Mouse (Mus musculus) kidney, embryonic 14.5 days (tissue): Measurements from ENCODE around the gene Cdk4. TPM values are rescaled to one million over a fixed set of nuclear protein-coding genes. Genes with fewer than 3 reads are reported as not detected.

Source experiments
- ATAC-seq: fragments of 200-750 bp; cut with Nextera tagmentation; 2 replicates; pipeline ENCODE4 v1.8.0; 2017; ENCODE audit warnings: moderate number of reproducible peaks, mild to moderate bottlenecking, moderate TSS enrichment, moderate library complexity; ENCODE audit not compliant: low FRiP score, low TSS enrichment
- H3K27ac ChIP-seq: fragments of 300-500 bp; sonication (generic); 2 replicates; pipeline ENCODE4 v1.5.1; 2014; ENCODE audit warnings: low read depth, mild to moderate bottlenecking, low read length, moderate library complexity, mixed read lengths
- H3K27me3 ChIP-seq: fragments of 300-500 bp; sonication (generic); 2 replicates; pipeline ENCODE4 v1.6.1; 2014; ENCODE audit warnings: mild to moderate bottlenecking, low read length; ENCODE audit not compliant: control insufficient read depth, insufficient read depth
- H3K36me3 ChIP-seq: fragments of 300-500 bp; sonication (generic); 2 replicates; pipeline ENCODE4 v1.6.1; 2014; ENCODE audit warnings: low read length, mixed read lengths; ENCODE audit not compliant: control insufficient read depth, insufficient read depth
- H3K4me1 ChIP-seq: fragments of 300-500 bp; sonication (generic); 2 replicates; pipeline ENCODE4 v1.6.1; 2014; ENCODE audit warnings: low read length, mixed read lengths; ENCODE audit not compliant: control insufficient read depth, insufficient read depth
- H3K4me2 ChIP-seq: fragments of 300-500 bp; sonication (generic); replicated peaks from 2 replicates; pipeline ENCODE4 v1.6.1; 2014; ENCODE audit warnings: low read depth, mild to moderate bottlenecking, low read length
- H3K4me3 ChIP-seq: fragments of 300-500 bp; sonication (generic); 2 replicates; pipeline ENCODE4 v1.5.1; 2014; ENCODE audit warnings: mild to moderate bottlenecking, low read length
- H3K9ac ChIP-seq: fragments of 300-500 bp; sonication (generic); 2 replicates; pipeline ENCODE4 v1.6.1; 2014; ENCODE audit warnings: low read depth, mild to moderate bottlenecking, low read length, moderate library complexity
- H3K9me3 ChIP-seq: fragments of 300-500 bp; sonication (generic); 2 replicates; pipeline ENCODE4 v1.6.1; 2016; ENCODE audit warnings: low read length; ENCODE audit not compliant: control insufficient read depth
- WGBS: fragments of 180-500 bp; shearing (Covaris S2); extraction: QIAGEN DNeasy Blood & Tissue Kit; methylation state at CpG from one replicate; pipeline ENCODE4 v1.1.7; 2014; 5-methylcytosine and 5-hydroxymethylcytosine counted together
- polyA plus RNA-seq: library from polyadenylated mRNA; unstranded; fragments of >200 nt; fragmentation: Nextera tagmentation; extraction: Ambion mirVana; gene quantifications from 2 replicates; pipeline ENCODE4 v1.2.1, GENCODE M21; 2014

The Cdk4 gene
- polyA plus RNA-seq: 2,221 and 2,763 TPM in 2 replicates

DNA sequence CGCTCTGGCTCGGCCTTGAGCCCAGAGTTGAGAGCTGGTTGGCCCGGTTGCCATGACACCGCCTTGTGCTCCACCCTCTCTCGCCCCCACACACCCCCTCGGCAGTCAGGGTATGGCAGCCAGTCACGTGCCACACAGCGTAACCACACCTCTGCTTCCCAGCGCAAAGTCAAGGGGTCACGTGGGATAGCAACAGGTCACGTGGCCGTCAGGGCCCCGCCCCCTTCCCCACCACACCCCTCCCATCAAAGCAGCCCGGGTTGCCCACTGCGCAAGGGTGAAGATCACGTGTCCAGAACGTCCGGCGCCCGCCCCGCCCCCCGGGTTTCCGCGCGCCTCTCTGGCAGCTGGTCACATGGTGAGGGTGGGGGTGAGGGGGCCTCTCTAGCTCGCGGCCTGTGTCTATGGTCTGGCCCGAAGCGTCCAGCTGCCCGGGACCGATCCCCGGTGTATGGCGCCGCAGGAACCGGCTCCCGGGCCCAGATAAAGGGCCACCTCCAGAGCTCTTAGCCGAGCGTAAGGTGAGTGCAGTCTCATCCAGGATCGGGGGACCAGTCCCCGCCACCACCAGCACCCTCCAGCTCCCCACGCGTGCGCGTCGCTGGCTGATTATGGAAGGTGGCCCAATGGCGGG lies at the start of gene Cdk4:
TSS of gene Cdk4 (plus strand) at position 296 of the 634 bp plus-strand sequence.
- Histone ChIP-seq H3K4me3 (peak within 1 kb of the TSS; percentile 95), H3K4me2 (peak within 1 kb of the TSS; percentile 68), H3K36me3 (peaks cover 39% of the 10 kb centered on the region), H3K9me3 (no peaks in the 10 kb centered on the region), H3K27me3 (peaks cover 8% of the 10 kb centered on the region), H3K4me1 (peaks cover 18% of the 10 kb centered on the region), H3K27ac (peak within 1 kb of the TSS; percentile 85), H3K9ac (peak within 1 kb of the TSS; percentile 96)
- under 1% methylated on average over 43 of the region's 46 CpGs for WGBS
- peak; percentile 92 for ATAC-seq

DNA sequence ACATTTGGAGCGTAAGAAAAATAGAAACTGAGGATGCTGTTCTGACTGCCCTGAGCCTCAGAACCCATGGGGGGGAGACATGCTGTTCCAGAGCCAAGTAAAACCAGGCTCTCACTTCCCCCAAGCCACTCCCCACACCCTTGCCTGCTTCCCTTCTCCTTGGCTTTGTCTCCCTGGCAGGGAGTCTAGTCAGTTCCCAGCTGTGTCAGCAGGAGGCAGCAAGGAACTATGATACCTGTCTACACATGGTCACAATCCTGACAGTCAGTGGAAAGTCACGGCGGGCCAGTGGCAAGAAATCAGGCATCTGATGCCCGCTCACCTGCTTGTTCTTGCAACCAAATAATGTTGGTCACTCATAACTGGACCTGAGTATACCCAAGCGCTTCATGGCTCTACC lies 46.8 kb upstream of the Cdk4 start:
- 59% methylated on average over 5 of the region's 5 CpGs for whole genome bisulfite sequencing
- no peak overlapping the region for H3K27ac ChIP-seq
- H3K27me3 ChIP-seq: no peaks in the 10 kb centered on the region
- no peak overlapping the region for H3K4me2 ChIP-seq
- no peaks in the 10 kb centered on the region for H3K9me3 ChIP-seq
- ATAC-seq: peak; percentile 47; the same call in 1 of the 2 replicates
- no peaks in the 10 kb centered on the region for H3K4me1 ChIP-seq
- no peak overlapping the region for H3K4me3 ChIP-seq
- H3K36me3 ChIP-seq: no peaks in the 10 kb centered on the region
- H3K9ac ChIP-seq: no peak overlapping the region

- Histone ChIP-seq H3K27ac (no peak overlapping the region), H3K27me3 (no peaks in the 10 kb centered on the region), H3K9me3 (no peaks in the 10 kb centered on the region), H3K4me2 (no peak overlapping the region), H3K4me3 (no peak overlapping the region), H3K36me3 (no peaks in the 10 kb centered on the region; the same call in 1 of the 2 replicates), H3K9ac (no peak overlapping the region), H3K4me1 (no peaks in the 10 kb centered on the region)
- ATAC-seq: no peak
- 13% methylated on average over 2 of the region's 2 CpGs for WGBS
Observed at GRCm38 (mm10) chr10:127017071-127017470, 46.3 kb upstream of the Cdk4 start.

DNA sequence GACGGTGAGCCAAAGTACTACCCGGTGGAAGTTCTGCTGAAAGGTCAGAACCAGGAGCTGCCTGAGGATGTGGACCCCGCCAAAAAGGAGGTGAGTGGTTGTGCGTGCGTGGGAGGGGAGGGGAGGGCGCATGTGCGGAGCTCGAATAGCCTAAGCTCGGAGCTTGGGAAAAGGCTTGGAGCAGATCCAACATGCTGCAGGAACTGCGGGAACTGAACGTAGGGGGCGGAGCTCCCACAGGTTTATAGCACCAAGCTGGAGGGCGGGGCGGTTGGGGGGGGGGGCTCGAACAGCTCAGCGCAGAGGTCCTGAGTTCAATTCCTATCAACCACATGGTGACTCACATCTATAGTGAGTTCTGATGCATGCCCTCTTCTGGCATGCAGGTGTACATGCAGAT lies 44.9 kb upstream of the Cdk4 start:
- ATAC-seq: no peak
- WGBS: 69% methylated on average over 16 of the region's 16 CpGs
- Histone ChIP-seq H3K9ac (no peak overlapping the region), H3K4me2 (no peak overlapping the region), H3K27me3 (no peaks in the 10 kb centered on the region), H3K36me3 (peaks cover 11% of the 10 kb centered on the region), H3K4me1 (no peaks in the 10 kb centered on the region), H3K9me3 (no peaks in the 10 kb centered on the region), H3K27ac (no peak overlapping the region), H3K4me3 (no peak overlapping the region)

DNA sequence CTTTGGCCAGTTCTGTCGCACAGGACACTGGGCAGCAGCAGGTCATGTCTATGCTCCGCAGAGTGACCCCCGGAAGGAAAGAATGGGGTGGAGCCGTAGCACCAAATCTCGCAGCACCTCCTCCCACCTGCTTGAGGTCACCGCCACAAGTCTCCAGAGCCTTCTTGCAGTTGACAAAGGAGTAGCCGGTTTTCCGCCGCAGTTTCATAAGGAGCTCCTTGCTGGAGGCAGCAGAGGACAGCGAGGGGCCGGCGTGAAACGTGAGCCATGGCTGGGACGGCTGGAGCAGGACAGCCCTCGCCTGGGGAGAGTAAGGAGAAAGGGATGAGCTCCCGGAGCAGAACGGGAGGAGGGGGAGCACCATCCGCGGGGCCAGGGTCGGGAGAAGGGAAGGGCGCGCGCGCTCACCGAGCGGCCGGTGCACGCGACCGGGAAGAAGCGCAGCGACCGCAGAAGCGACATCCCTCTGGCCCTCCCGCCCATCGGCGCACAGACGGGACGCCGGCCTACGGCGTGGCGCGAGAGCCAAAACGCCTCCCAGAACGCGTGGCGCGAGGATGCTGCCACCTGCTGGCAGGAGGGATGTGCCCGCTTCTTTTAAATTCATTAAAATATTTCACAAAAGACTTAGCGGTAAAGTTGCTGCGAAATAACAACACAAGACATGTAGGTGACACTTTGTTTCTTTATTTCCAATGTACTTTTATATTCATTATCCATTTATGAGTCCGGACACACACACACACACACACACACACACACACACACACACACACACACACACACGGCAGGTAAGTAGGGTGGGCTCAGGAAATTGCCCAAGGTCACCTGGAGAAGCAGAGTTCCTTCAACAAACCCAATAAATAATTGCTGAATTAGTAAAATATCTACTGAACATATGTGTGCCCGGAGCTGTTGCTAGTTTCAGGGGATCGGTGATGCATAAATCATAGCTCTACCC lies 32.7 kb upstream of the Cdk4 start, which contains the start of gene Tsfm:
TSS of gene Tsfm (minus strand) at position 505 of the 961 bp plus-strand sequence.
- Histone ChIP-seq H3K4me1 (peaks cover 7% of the 10 kb centered on the region; the same call in 1 of the 2 replicates), H3K36me3 (peaks cover 36% of the 10 kb centered on the region), H3K27me3 (no peaks in the 10 kb centered on the region), H3K9me3 (no peaks in the 10 kb centered on the region), H3K9ac (peak within 1 kb of the TSS; percentile 82), H3K27ac (peak within 1 kb of the TSS; percentile 72), H3K4me2 (peak within 1 kb of the TSS; percentile 60), H3K4me3 (peak within 1 kb of the TSS; percentile 59)
- WGBS: 6% methylated on average over 47 of the region's 56 CpGs
- ATAC-seq: peak; percentile 91

DNA sequence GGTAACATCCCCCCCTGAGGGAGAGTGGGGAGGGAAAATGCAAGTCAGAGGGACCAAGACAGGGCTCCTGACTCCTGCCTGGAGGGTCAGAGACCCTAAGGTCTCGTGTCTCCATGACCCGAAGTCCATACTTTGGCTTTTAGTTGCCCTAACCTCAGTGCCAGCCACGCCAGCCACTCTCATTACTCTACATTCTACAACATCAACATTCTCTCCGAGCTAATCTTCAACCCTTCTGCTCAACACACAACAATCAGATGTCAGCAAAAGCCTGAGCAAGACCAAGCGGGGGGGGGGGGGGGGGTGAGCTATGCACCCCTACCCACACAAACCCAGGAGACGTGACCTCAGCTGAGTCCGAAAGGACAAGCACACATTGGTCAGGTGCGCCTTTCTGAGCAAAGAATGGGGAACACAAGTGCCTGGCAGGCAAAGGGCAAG lies 30.0 kb upstream of the Cdk4 start:
- Histone ChIP-seq H3K36me3 (peaks cover 12% of the 10 kb centered on the region; the same call in 1 of the 2 replicates), H3K9ac (no peak overlapping the region), H3K27me3 (no peaks in the 10 kb centered on the region), H3K4me3 (no peak overlapping the region), H3K4me1 (peaks cover 7% of the 10 kb centered on the region; the same call in 1 of the 2 replicates), H3K9me3 (no peaks in the 10 kb centered on the region), H3K27ac (no peak overlapping the region), H3K4me2 (no peak overlapping the region)
- WGBS: 88% methylated on average over 8 of the region's 8 CpGs
- no peak for ATAC-seq

DNA sequence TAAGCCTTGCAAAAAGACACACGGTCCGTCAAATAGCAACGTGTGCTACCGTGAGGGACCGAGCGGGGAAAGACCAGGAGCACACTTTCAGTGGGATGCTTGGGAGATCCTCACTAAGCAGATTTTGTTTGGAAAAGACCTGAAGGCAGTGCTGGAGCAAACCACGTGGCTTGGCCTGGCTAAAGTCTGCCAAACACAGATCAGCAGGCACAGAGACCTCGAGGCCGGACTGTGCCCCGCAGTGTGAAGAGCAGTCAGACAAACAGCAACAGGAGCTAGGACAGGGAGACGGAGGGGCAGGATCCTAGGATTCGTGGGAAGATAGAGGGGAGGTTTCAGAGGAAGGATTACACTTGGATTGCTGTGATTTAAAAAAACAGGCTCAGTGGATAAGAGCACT lies 27.1 kb upstream of the Cdk4 start:
- no peak overlapping the region for H3K4me2 ChIP-seq
- H3K36me3 ChIP-seq: no peaks in the 10 kb centered on the region
- H3K27ac ChIP-seq: no peak overlapping the region
- no peak for ATAC-seq
- 77% methylated on average over 12 of the region's 12 CpGs for WGBS
- H3K27me3 ChIP-seq: peaks cover 3% of the 10 kb centered on the region; the same call in 1 of the 2 replicates
- no peaks in the 10 kb centered on the region for H3K4me1 ChIP-seq
- no peaks in the 10 kb centered on the region for H3K9me3 ChIP-seq
- H3K4me3 ChIP-seq: no peak overlapping the region
- no peak overlapping the region for H3K9ac ChIP-seq

DNA sequence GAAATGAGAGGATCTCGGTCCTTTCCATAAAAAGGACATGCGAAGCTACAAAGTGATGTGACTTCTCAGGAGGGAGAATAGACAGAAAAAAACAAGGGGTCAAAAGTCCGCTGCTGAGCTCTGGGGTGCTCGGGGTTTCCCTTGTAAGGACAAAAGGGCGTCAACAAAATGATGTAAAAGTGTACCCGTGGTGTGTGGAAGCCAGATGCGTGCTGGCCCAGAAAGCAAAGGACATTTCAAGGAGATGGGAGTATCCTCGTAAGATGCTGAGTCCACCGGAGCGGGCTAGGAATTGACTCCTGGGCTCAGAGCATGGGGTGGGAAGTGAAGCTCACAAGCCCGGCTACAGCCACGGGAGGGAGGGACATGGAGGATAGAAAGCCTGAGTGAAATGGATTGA lies 25.7 kb upstream of the Cdk4 start:
- Histone ChIP-seq H3K9me3 (no peaks in the 10 kb centered on the region), H3K27ac (no peak overlapping the region), H3K4me3 (no peak overlapping the region), H3K9ac (no peak overlapping the region), H3K4me1 (peaks cover 4% of the 10 kb centered on the region), H3K27me3 (peaks cover 3% of the 10 kb centered on the region; the same call in 1 of the 2 replicates), H3K36me3 (no peaks in the 10 kb centered on the region), H3K4me2 (no peak overlapping the region)
- WGBS: 80% methylated on average over 12 of the region's 12 CpGs
- ATAC-seq: no peak
